Mouse (Mus musculus) gastrocnemius, postnatal 4 days (tissue): ENCODE data around the gene Atp11a. TPM values are rescaled to one million over a fixed set of nuclear protein-coding genes. Genes with fewer than 3 reads are reported as not detected.

ENCODE experiments used
- DNase-seq, 2 experiments: peaks; one replicate each; pipeline ENCODE4 v3.0.0; 2021 to 2022; ENCODE audit warnings: low spot score in 2 of 2, mixed read lengths in 2 of 2
- total RNA-seq, 2 experiments: library from RNA; stranded (reverse); gene quantifications; 2 replicates each; pipeline ENCODE4 v1.2.3; 2021

The Atp11a gene
- total RNA-seq, 2 experiments from 2014 or later, result 43.9 to 44.0 TPM

- no peak for DNase-seq
Measured at GRCm38 (mm10) chr8:12769296-12769695, 12.5 kb downstream of the Atp11a start.

GRCm38 (mm10) chr8:12772319-12772718 is 15.5 kb downstream of the Atp11a start:
- DNase-seq, result no peak

GRCm38 (mm10) chr8:12773914-12774313 is 17.1 kb downstream of the Atp11a start:
- no peak for DNase-seq

GRCm38 (mm10) chr8:12774872-12775298 is 18.1 kb downstream of the Atp11a start:
- DNase-seq, result no peak

GRCm38 (mm10) chr8:12775302-12775975 is 18.6 kb downstream of the Atp11a start:
- DNase-seq, result no peak

- DNase-seq, result no peak
Measured at GRCm38 (mm10) chr8:12776166-12776565, 19.4 kb downstream of the Atp11a start.

GRCm38 (mm10) chr8:12777171-12777570 is 20.4 kb downstream of the Atp11a start:
- DNase-seq, result no peak

- DNase-seq, result no peak
Measured at GRCm38 (mm10) chr8:12779541-12779940, 22.7 kb downstream of the Atp11a start.

DNA sequence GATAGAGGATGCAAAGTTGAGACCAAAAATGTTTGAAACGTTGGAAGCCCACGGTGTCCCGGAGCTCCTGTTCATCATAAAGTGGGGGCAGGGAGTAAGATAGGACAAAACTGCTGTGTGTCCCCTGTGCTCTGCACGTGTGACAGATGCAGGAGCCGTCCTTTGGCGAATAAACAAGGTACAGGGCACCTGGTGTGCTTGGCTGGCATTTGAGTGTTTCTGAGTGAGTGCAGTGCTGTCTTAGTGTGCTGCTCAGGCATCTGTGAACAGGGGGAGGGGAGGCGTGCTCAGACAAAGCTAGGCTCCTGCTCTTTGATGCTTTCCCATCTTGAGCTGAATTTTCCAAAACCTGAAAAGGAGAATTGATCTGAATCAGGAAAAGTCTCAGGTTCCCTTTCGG is 28.7 kb downstream of the Atp11a start:
- no peak for DNase-seq

GRCm38 (mm10) chr8:12786261-12786957 is 29.6 kb downstream of the Atp11a start:
- DNase-seq, result no peak

GRCm38 (mm10) chr8:12786958-12787301 is 30.1 kb downstream of the Atp11a start:
- no peak for DNase-seq

DNA sequence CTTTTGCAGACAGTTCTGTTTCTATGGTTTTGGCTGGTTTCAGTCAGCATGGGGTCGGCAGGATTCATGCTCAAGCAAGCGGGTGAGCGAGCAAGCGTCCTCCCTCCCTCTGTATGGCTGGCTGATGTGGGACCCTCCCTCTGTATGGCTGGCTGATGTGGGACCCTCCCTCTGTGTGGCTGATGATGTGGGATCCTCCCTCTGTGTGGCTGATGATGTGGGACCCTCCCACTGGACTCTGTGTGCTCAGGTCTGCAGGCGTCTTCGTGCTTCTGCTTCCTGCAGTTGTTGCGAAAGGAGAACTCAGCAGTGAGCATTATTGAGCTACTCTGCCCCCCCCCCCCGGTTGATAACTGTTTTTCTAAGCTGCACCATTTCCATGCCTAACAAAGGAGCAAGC is 30.6 kb downstream of the Atp11a start:
- DNase-seq, result no peak

GRCm38 (mm10) chr8:12788695-12789094 is 31.9 kb downstream of the Atp11a start:
- no peak for DNase-seq

- DNase-seq, result no peak
Measured at GRCm38 (mm10) chr8:12795011-12795671, 38.3 kb downstream of the Atp11a start.

GRCm38 (mm10) chr8:12799099-12799498 is 42.3 kb downstream of the Atp11a start:
- DNase-seq, result no peak

GRCm38 (mm10) chr8:12799832-12800231 is 43.0 kb downstream of the Atp11a start:
- no peak for DNase-seq

GRCm38 (mm10) chr8:12800246-12800645 is 43.4 kb downstream of the Atp11a start:
- DNase-seq, result no peak

GRCm38 (mm10) chr8:12801586-12801985 is 44.8 kb downstream of the Atp11a start:
- DNase-seq, result no peak

GRCm38 (mm10) chr8:12803121-12803520 is 46.3 kb downstream of the Atp11a start:
- no peak for DNase-seq

- DNase-seq, result no peak
Measured at GRCm38 (mm10) chr8:12804909-12805308, 48.1 kb downstream of the Atp11a start.

DNA sequence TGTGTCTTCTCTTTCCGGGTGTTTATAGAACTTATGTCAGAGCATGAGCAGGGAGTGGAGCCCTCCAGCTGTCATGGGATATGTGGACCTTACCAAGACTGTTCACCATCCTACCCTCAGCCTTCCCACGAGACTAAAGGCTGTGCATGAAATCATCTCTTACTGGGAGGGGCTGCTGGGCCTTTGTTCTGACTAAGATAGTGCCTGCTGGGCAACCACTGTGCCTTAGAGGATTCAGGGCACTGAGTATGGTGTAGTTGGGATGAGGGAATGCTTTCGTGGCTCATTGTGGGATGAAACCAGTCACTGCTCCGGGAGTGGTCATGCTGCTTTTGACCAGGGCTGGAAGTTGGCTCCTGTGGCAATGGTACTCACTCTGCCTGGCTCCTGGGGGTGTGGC is 48.8 kb downstream of the Atp11a start:
- DNase-seq, result no peak

GRCm38 (mm10) chr8:12808018-12808417 is 51.2 kb downstream of the Atp11a start:
- DNase-seq, result no peak
